Mouse (Mus musculus) common myeloid progenitor, adult 5-6 weeks (primary cell): ENCODE measurements around the gene Gm8281. TPM values are rescaled to one million over a fixed set of nuclear protein-coding genes. Genes with fewer than 3 reads are reported as not detected.
"Not testable (repeated sequence)": the region's sequence is repeated elsewhere in the genome, so short reads cannot be mapped to it uniquely, and the experiment has no call there.

ENCODE experiments used
- ATAC-seq: replicated peaks from 2 replicates; pipeline ENCODE4 v1.8.0; 2016; ENCODE audit warnings: low read depth, mild to moderate bottlenecking, moderate TSS enrichment, inconsistent platforms; ENCODE audit not compliant: poor library complexity, severe bottlenecking
- total RNA-seq: library from RNA; stranded (forward); fragments of 200-1000, 187-1606 nt; gene quantifications from 2 replicates; pipeline ENCODE4 v1.2.3, GENCODE M21; 2017

Gm8281 gene
- not detected in 2 replicates for total RNA-seq

DNA sequence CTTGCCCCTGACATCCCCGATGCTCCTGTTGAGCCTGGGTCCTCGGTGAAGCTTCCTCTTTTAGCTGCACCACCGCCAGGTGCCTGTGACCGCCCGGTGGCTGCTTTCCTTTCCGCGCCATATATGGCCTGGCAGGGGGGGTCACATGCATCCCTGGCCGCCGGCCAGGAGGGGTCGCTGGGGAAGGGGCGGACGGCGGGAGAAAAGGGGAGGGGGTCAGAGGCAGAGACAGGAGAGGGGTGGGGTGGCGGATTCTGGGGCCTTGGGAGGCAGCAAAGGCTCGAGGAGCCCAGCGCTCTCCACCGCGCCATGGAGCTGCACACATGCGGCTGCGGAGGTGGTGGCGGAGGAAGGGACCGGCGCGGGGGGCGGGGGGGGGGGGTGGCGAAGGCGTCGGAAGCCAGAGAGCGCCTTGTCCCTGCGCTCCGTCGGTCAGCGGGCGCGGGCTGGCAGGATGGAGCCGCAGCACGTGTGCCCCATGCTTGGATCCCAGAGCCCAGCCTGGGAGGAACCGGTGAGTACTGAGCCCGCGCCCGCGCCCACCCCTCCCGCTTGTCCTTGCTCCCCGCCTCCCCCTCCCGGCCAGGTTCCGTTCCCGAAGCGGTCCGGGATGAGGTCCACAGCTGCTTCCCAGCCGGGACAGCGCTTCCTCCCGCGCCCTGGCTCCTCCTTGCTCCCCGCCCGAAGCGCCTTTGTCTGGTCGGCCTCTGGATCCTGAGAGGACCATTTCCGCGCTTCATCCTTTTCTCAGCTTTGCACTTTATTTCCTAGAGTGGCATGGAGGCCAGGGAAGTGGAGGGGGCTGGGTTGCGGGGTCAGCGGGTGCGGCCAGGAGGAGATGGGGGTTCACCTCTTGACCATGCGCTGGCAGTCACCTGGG is at the start of gene Gm8281:
Gene Gm8281 (plus strand): TSS at position 430 of the 880 bp plus-strand sequence.
- ATAC-seq = not testable (repeated sequence)

DNA sequence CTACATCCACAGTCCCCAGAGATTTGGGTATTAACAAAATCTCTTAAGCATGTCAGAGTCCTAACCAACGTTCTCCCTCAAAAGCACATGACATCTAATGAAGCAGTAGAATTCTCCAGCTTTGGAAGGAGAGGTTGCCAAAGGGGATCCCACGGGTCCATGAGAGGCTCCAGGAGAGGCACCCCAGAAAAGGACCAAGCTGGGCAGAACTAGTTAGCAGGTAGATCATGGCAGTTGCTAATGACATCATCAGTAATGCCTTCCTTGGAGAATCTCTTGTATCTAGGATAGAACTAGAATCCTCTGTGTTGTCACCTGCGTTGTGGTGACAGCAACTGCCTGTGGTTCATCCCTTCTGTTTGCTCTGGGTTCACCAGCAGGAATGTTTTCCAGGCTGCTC is 20.5 kb upstream of the Gm8281 start, which contains the start of gene 4930555G01Rik:
Gene 4930555G01Rik (plus strand): TSS at position 301 of the 400 bp plus-strand sequence.
- ATAC-seq = not testable (repeated sequence)

- not testable (repeated sequence) for ATAC-seq
Observed at GRCm38 (mm10) chr14:5131219-5131618, 60.4 kb downstream of the Gm8281 start, which contains the start of gene Gm8279. Gene Gm8279 (plus strand): TSS chr14:5131519.

Other genes with a start within 250 kb of the Gm8281 start
- not detected in 2 replicates for gene Gm3269, start 232.9 kb upstream of the Gm8281 start, total RNA-seq
- not detected in 2 replicates for gene Gm3264, start 215.5 kb upstream of the Gm8281 start, total RNA-seq
- gene Gm3278, start 178.6 kb upstream of the Gm8281 start, total RNA-seq = not detected in 2 replicates
- not detected in 2 replicates for gene Gm8297, start 87.1 kb upstream of the Gm8281 start, total RNA-seq
- not detected in 2 replicates for gene Gm3298, start 55.1 kb upstream of the Gm8281 start, total RNA-seq
- not detected in 2 replicates for gene 4930555G01Rik, start 20.4 kb upstream of the Gm8281 start, total RNA-seq
- gene Gm8279, start 60.5 kb downstream of the Gm8281 start, total RNA-seq = not detected in 2 replicates
- gene Gm3317, start 93.5 kb downstream of the Gm8281 start, total RNA-seq = 0.87 TPM in 1 of 2 replicates, not detected in the other
- not detected in 2 replicates for gene Gm8271, start 114.8 kb downstream of the Gm8281 start, total RNA-seq
- not detected in 2 replicates for gene Gm3526, start 189.5 kb downstream of the Gm8281 start, total RNA-seq